Mouse (Mus musculus) liver, adult 2 months (tissue): ENCODE measurements at regions not wholly inside any gene's neighbourhood (a gene's known extent, or its start where the extent isn't known, plus 50 kb on each side); places are given as distances from the start of the nearest gene placed in this dataset.

Experiments
- CTCF ChIP-seq: fragments of 200-500 bp; IDR thresholded peaks from 2 replicates; pipeline ENCODE4 v1.5.1; 2011; ENCODE audit warnings: low read depth, low read length, control low read depth
- POLR2A ChIP-seq: fragments of 200-500 bp; IDR thresholded peaks from 2 replicates; pipeline ENCODE4 v1.6.1; 2011; ENCODE audit warnings: low read length, control low read depth; ENCODE audit not compliant: insufficient read depth; ENCODE audit errors: extremely low read depth

DNA sequence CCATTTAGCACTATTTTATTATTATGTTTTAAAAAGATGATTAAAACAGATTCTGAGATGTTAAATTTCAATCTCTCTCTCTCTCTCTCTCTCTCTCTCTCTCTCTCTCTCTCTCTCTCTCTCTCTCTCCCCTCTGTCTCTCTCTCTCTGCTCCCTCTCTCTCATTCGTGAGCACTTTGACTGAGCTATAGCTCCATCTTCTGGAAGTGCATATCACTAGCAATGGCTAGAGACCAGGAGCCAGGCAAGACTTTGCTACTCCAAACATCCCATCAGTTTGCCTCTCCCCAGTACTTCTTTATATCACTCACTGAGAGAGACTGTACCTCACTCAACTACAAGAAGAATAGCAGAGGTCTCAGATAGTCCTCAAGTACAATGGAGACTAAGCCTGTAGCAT, 865.0 kb upstream of the Tenm3 start:
- TF ChIP-seq CTCF (no peak), POLR2A (no peak)
